Mouse (Mus musculus) cerebellum, adult 11 months (tissue): ENCODE results near the gene Ssb.

Experiments used
- DNase-seq: peaks from one replicate; pipeline ENCODE4 v3.0.0; 2022

The Ssb gene

GRCm38 (mm10) chr2:69861485-69862091 lies at the start of gene Ssb:
Ssb (plus strand) TSS chr2:69861562.
- peak; percentile 90 for DNase-seq

- no peak for DNase-seq
These were observed 44.8 kb upstream of the Ssb start for GRCm38 (mm10) chr2:69816575-69816974.

- DNase-seq = no peak
These were observed 42.8 kb upstream of the Ssb start for GRCm38 (mm10) chr2:69818350-69819085.

- no peak for DNase-seq
These were observed 41.2 kb upstream of the Ssb start for GRCm38 (mm10) chr2:69820201-69820600.

DNA sequence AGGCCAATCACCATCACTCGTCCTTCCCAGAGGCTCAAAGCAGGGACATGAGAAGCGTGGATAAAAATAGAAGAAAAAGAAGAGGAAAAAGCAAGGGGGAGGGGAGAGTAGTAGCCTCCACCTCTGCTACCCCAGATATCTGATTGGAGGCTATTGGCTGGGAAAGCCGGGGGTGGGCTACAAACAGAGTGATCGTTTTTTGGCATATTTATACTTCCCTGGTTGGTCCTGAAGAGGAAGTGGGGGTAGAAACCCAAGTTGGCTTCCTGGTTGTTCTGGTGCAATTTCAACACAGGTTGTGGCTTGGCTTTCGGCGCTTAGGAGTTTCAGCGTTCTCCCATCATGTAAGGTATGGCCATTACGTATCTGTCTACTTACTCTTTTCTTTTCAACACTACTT lies 39.7 kb upstream of the Ssb start, which contains the start of gene Klhl23:
Gene Klhl23 (plus strand): TSS at position 234 of the 400 bp plus-strand sequence.
- DNase-seq = no peak

- peak; percentile 48 for DNase-seq
These were observed 38.8 kb upstream of the Ssb start for GRCm38 (mm10) chr2:69822361-69823128.

- no peak for DNase-seq
These were observed 38.2 kb upstream of the Ssb start for GRCm38 (mm10) chr2:69823129-69823677.

GRCm38 (mm10) chr2:69825898-69826297 lies 35.5 kb upstream of the Ssb start:
- DNase-seq = no peak

DNA sequence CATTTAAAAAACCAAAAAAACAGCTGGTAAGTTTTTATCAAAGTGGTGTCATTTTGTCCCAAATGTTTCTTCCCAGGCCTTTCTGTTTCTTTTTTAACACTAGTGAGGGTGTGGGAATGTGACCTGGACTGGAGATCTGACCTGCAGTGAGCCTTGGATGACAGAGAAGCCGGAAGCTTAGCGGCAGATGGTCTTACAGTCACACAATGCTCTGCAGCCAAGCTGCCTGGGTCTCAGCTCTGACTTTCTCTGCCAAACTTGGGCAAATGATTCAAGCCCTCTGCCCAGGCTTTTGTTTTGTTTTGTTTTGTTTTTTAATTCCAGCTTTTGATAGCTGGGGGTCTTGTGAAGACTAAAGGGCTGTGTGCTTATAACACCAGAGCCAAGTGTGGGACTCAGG lies 35.0 kb upstream of the Ssb start:
- DNase-seq = peak; percentile 63

GRCm38 (mm10) chr2:69828031-69828430 lies 33.3 kb upstream of the Ssb start:
- DNase-seq = no peak

DNA sequence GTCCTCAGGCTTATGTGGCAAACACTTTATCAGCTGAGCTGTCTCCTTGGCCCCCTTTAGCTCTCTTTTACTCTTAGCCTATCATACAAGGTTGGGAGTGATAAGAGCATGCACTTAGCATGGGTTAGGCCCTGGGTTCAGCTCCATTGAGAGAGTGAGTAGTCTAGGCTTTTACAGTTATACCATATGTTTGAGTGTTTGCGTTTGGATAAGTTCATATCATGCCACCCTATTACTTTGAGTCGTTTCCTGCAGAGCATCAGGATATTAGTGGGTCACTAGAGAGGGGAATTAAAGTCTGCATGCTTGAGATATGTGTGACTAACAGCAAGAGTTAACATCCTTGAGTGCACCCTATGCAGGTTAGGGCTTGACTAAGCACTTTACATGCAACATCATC lies 31.7 kb upstream of the Ssb start:
- DNase-seq = no peak

- DNase-seq = no peak
These were observed 31.2 kb upstream of the Ssb start for GRCm38 (mm10) chr2:69830116-69830515.

DNA sequence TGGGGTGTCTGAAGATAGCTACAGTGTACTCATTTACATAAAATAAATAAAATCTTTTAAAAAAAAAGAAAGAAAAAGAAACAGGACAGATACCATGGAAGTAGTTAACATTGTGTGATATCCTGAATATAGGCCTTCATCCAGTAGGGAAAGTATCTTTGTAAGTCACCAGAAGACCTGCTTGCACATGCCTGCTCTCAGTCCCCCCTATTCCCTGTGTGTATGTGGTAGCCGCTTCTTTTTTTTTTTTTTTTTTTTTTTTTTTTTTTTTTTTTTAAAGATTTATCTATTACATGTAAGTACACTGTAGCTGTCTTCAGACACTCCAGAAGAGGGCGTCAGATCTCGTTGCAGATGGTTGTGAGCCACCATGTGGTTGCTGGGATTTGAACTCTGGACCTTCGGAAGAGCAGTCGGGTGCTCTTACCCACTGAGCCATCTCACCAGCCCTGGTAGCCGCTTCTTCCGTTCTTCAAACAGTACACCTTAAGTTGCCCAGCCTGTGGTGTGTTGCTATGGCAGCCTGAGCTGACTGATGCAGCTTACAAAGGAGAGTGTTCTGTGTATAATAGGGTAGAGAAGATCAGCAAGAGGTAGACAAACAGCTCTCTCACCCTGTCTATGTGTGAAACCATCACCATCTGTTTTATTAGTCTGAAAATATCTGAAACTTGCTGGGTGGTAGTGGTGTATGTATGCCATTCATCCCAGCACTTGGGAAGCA lies 24.0 kb upstream of the Ssb start:
- DNase-seq = no peak

- no peak for DNase-seq
These were observed 23.4 kb upstream of the Ssb start for GRCm38 (mm10) chr2:69837996-69838395.

DNA sequence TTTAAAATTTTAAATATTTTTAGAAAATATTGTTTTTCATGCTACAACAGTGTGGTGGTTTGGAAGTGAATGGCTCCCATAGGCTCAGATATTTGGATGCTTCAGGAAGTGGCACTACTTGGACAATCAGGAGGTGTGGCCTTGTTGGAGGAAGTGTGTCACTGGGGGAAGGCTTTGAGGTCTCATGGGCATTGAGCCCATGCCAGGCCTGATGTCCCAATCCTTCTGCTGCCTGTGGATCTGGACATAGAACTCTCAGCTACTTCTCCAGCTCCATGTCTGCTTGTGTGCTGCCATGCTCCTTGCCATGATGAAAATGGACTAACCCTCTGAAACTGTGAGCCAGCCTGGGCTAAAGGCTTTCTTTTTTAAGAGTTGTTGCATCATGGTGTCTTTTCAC lies 22.7 kb upstream of the Ssb start:
- no peak for DNase-seq

GRCm38 (mm10) chr2:69840261-69840660 lies 21.1 kb upstream of the Ssb start:
- DNase-seq = no peak

DNA sequence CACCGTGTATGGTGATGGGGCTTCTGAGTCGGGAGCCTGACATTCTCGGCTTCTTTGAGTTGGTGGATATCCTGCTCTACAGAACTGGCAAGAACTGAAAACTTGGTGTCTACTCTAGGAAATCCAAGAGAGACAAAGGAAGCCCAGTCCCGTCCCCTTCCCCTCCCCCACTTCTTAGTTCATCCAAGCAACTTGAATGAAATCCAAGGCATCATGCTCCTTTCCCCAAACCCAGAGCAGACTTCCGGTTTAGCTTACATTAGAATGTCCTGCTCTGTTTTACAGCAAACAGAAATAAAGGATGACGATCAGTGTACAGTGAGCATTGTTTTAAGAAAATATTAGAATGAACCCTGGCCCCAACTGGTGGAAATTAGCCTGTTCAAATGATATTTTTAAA lies 12.1 kb upstream of the Ssb start:
- no peak for DNase-seq

DNA sequence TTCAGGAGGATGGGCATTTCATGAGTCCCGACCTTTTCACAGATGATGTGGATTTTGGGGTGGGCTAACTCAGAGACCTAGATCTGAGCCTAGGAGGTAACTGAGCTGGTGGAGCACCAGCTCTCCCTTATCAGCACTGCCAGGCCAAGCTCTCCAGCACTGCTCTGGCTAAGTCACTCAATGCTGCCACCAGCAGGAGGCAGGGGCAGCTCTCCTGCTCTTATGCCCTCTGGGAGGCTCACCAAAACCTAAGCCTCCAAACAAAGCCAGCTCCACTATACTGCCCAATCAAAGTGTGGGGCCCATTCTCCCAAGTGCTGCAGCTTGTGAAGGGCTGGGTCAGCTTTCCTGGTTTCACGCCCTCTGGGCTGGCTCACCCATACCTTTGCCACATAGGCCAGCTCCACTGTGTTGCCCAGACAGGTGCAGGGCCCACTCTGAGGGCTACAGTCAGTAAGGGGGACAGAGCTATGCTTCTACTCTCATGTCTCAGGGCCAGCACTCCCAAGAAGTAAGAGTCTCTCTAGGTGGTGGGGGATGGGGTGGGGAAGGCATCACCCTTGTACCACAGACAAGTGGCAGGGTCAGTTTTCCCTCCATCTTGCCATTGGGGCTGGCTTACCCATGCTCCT lies 9.8 kb upstream of the Ssb start:
- no peak for DNase-seq

DNA sequence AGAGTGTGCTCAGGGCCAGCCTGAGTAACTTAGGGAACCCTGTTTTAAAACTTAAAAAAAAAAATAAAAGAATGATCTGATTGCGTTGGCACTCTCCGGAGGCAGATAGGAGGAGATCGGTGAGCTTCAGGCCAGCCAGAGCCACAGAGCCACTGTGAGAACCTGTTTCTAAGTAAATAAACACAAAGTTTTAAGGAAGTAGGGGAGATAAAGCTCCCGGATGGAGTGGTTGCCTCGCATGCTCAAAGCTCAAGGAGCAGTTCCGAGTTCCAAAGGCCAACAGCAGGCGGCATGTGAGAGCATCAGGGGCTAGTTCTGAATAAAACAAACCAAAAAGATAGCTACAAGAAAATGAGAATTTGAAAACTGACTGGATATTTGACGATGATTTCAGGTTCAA lies 5.0 kb upstream of the Ssb start:
- no peak for DNase-seq

DNA sequence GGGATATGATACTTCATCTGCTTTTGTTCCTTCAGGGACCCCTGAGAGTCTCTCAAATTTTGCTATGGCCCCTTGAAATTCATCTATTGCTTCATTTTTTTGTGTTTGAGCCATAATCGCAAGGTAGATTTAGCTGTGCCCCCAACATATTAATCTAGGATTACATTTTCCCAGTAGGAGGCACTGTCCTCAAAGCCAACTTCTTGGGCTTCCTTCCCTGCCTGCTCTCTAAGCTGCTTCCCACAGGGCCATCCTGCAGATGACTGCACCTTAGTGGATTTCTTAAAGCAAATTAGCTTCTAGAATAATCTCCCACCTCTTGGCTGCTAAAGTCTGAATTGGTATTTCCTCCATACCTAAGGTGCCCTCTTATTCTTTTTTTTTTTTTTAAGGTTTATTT lies 3.5 kb upstream of the Ssb start:
- no peak for DNase-seq

GRCm38 (mm10) chr2:69860972-69861452 lies 350 bp upstream of the Ssb start:
- peak; percentile 30 for DNase-seq

DNA sequence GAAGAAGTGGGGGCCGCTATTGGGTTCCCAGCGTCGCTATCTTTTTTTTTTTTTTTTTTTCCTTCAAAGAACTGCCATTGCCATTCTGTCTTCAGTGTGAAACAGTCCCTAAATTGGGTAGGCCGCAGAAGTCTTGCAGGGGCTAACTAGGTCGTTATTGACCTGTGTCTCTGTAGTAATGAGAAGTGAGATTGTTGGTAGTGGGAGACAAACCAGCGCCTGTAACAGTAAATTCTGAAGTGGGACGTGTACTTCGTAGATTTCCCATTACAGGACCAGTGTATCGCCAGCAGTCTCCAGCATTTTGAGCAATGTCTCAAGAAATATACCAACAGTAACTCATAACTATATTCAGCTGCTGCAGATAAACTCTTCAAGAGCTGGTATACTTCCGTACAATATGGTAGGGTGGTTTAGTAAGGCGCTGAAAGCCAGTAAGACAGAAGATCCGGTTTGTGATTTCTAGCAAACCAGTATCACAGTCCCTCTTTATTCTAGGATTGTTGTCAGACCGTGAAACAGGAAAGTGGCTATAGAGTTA lies 825 bp downstream of the Ssb start:
- no peak for DNase-seq
